Mouse (Mus musculus) lung, embryonic 14.5 days (tissue): ENCODE results near the gene Lingo3. TPM values are rescaled to one million over a fixed set of nuclear protein-coding genes. Genes with fewer than 3 reads are reported as not detected.

Source experiments
- ATAC-seq: fragments of 200-750 bp; cut with Nextera tagmentation; 2 replicates; pipeline ENCODE4 v1.8.0; 2017; ENCODE audit warnings: mild to moderate bottlenecking, moderate TSS enrichment, moderate library complexity; ENCODE audit not compliant: insufficient read depth
- DNase-seq: peaks from one replicate; pipeline ENCODE4 v3.0.0-alpha.2; 2015
- H3K27ac ChIP-seq: fragments of 300-500 bp; sonication (generic); 2 replicates; pipeline ENCODE4 v1.5.1; 2014; ENCODE audit warnings: low read depth, mild to moderate bottlenecking, moderate library complexity
- H3K27me3 ChIP-seq: fragments of 300-500 bp; sonication (generic); 2 replicates; pipeline ENCODE4 v1.6.1; 2014; ENCODE audit warnings: low read length, control low read depth; ENCODE audit not compliant: insufficient read depth
- H3K36me3 ChIP-seq: fragments of 300-500 bp; sonication (generic); 2 replicates; pipeline ENCODE4 v1.6.1; 2014; ENCODE audit warnings: control low read depth; ENCODE audit not compliant: insufficient read depth
- H3K4me1 ChIP-seq: fragments of 300-500 bp; sonication (generic); 2 replicates; pipeline ENCODE4 v1.6.1; 2014; ENCODE audit warnings: antibody characterized with exemption, control low read depth; ENCODE audit not compliant: insufficient read depth
- H3K4me2 ChIP-seq: fragments of 300-500 bp; sonication (generic); 2 replicates; pipeline ENCODE4 v1.6.1; 2014; ENCODE audit warnings: mild to moderate bottlenecking
- H3K4me3 ChIP-seq: fragments of 300-500 bp; sonication (generic); 2 replicates; pipeline ENCODE4 v1.5.1; 2014; ENCODE audit warnings: low read depth, low read length
- H3K9ac ChIP-seq: fragments of 300-500 bp; sonication (generic); 2 replicates; pipeline ENCODE4 v1.6.1; 2014
- H3K9me3 ChIP-seq: fragments of 300-500 bp; sonication (generic); 2 replicates; pipeline ENCODE4 v1.6.1; 2016; ENCODE audit warnings: low read depth, low read length, control low read depth
- CTCF ChIP-seq: IDR thresholded peaks from 2 replicates; pipeline ENCODE4 v1.5.1; 2016; ENCODE audit warnings: antibody characterized with exemption, low read depth
- WGBS: fragments of 180-500 bp; shearing (Covaris S2); extraction: QIAGEN DNeasy Blood & Tissue Kit; methylation state at CpG from one replicate; pipeline ENCODE4 v1.1.7; 2014; 5-methylcytosine and 5-hydroxymethylcytosine counted together
- polyA plus RNA-seq: library from polyadenylated mRNA; unstranded; fragments of >200 nt; fragmentation: Nextera tagmentation; extraction: Ambion mirVana; gene quantifications from 2 replicates; pipeline ENCODE4 v1.2.1, GENCODE M21; 2014

Lingo3 gene
- polyA plus RNA-seq, 1 experiment from 2014 or later: 0.17 TPM

DNA sequence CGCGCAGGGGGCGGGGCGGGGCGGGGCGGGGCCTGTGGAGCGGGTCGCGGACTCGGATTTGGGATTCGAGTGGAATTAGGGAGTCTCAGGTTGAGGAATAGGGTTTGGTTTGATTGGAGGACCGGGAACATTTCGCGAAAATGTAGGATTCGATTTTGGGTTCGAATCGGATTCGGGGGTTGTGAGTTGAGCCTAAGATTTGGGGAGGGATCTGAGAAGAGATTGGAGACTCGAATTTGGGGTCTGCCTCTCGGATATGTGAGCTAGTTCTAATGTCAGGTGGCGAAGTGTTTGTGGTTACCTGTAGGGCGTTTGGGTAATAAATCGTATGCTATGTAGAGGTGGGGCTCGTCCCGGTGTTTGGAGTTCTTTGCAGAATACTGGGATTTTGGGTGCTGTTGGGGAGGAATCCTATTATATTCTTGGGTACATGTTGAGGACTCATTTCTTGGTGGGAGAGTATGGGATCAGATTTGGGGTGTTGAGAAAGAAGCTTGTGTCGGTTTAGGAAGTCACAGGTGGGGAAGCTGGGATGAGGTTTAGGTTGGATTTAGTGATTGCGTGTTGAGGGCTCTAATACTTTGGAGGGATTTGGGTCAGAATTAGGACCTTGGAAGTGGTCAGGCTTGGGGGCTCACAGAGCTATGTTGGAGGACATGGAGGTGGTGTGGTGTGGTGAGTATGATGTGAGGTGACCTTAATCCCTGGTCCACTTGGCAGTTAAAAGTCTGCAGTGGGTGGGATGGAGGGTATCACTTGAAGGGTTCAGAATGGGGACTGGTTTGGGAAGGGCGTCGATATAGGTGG lies 16.6 kb downstream of the Lingo3 start:
- Histone ChIP-seq H3K4me1 (no peaks in the 10 kb centered on the region), H3K36me3 (peaks cover 24% of the 10 kb centered on the region), H3K27me3 (no peaks in the 10 kb centered on the region), H3K4me3 (peak overlapping the region; percentile 65), H3K4me2 (peak overlapping the region; percentile 97), H3K27ac (peak overlapping the region; percentile 89), H3K9me3 (no peaks in the 10 kb centered on the region), H3K9ac (peak overlapping the region; percentile 85)
- WGBS: 6% methylated on average over 29 of the region's 29 CpGs
- no peak for TF ChIP-seq CTCF
- DNase-seq (no peak), ATAC-seq (no peak)

DNA sequence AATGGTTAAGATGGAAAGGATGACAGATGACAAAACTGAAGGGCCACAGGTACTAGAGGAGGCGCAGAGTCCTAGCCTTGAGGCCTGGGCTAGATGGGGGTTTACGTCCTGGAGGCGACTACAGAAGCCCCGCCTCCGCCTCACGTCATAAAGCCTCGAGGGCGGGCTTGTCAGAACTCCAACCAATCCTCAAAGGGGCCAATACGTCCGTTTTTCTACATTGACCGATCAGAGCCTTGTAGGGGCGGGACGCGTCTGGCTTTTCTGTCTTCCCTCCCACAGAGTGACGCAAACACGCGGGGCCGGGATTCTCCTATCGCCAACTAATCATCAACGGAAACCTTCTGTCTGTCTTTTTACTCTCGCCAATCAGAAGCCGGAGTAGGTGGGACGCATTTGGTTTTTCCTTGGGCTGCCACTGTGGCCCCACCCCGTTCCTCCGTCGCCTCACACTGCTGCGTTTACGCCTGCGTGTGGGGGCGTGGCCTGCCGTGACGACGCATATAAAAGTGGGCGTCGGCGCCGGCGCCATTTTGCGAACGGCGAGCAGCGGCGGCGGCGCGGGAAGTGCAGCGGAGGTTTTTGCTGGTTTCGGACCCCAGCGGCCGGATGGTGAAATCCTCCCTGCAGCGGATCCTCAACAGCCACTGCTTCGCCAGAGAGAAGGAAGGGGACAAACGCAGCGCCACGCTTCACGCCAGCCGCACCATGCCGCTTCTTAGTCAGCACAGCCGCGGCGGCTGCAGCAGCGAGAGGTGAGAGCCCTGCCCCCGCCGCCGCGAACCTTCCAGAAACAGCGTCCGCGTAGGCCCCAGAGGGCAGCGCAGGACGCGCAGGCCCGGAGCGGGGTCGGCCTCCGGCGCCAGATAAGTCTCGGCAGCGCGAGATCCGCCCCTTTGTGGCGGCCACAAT lies 17.4 kb downstream of the Lingo3 start, which contains the start of gene Oaz1:
TSS of gene Oaz1 (plus strand) at position 506 of the 912 bp plus-strand sequence.
- Histone ChIP-seq H3K27ac (peak within 1 kb of the TSS; percentile 89), H3K4me3 (peak within 1 kb of the TSS; percentile 65), H3K4me2 (peak within 1 kb of the TSS; percentile 97), H3K9ac (peak within 1 kb of the TSS; percentile 85), H3K27me3 (no peaks in the 10 kb centered on the region), H3K9me3 (no peaks in the 10 kb centered on the region), H3K4me1 (no peaks in the 10 kb centered on the region), H3K36me3 (peaks cover 24% of the 10 kb centered on the region)
- DNase-seq (peak; percentile 100), ATAC-seq (peak; percentile 97)
- no peak for TF ChIP-seq CTCF
- WGBS: under 1% methylated on average over 77 of the region's 82 CpGs

- Histone ChIP-seq H3K36me3 (peaks cover 16% of the 10 kb centered on the region), H3K4me1 (no peaks in the 10 kb centered on the region), H3K4me3 (no peak overlapping the region), H3K27ac (no peak overlapping the region), H3K4me2 (no peak overlapping the region), H3K9me3 (no peaks in the 10 kb centered on the region), H3K9ac (no peak overlapping the region), H3K27me3 (no peaks in the 10 kb centered on the region)
- no peak for TF ChIP-seq CTCF
- ATAC-seq (no peak), DNase-seq (no peak)
- WGBS: 58% methylated on average over 2 of the region's 2 CpGs
These were observed 19.0 kb downstream of the Lingo3 start for GRCm38 (mm10) chr10:80824827-80825226.

GRCm38 (mm10) chr10:80823847-80824643 lies 19.8 kb downstream of the Lingo3 start:
- DNase-seq (no peak), ATAC-seq (no peak)
- WGBS: 61% methylated on average over 8 of the region's 8 CpGs
- H3K9ac ChIP-seq: no peak overlapping the region
- no peak overlapping the region for H3K4me2 ChIP-seq
- no peaks in the 10 kb centered on the region for H3K9me3 ChIP-seq
- no peaks in the 10 kb centered on the region for H3K4me1 ChIP-seq
- TF ChIP-seq CTCF: no peak
- peaks cover 8% of the 10 kb centered on the region; the same call in 1 of the 2 replicates for H3K36me3 ChIP-seq
- H3K27me3 ChIP-seq: no peaks in the 10 kb centered on the region
- H3K4me3 ChIP-seq: no peak overlapping the region
- H3K27ac ChIP-seq: no peak overlapping the region

DNA sequence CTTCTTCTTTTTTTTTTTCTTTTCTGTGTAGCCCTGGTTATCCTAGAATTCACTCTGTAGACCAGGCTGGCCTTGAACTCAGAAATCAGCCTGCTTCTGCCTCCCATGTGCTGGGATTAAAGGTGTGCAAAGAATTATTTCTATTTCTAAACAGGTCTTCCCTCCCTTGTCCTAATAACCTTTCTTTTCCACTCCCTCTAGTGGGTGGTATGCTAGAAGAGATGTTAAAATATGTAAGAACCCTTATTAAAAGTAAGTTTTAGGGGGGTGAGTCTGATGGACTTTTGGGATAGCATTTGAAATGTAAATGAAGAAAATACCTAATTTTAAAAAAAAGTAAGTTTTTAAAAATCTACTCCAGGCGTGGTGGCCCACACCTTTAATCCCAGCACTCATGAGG lies 20.5 kb downstream of the Lingo3 start:
- peaks cover 2% of the 10 kb centered on the region; the same call in 1 of the 2 replicates for H3K36me3 ChIP-seq
- H3K27ac ChIP-seq: no peak overlapping the region
- H3K9ac ChIP-seq: no peak overlapping the region
- H3K4me2 ChIP-seq: no peak overlapping the region
- no peaks in the 10 kb centered on the region for H3K27me3 ChIP-seq
- no peaks in the 10 kb centered on the region for H3K4me1 ChIP-seq
- no peak for TF ChIP-seq CTCF
- H3K9me3 ChIP-seq: no peaks in the 10 kb centered on the region
- WGBS: 75% methylated on average over 1 of the region's 1 CpGs
- DNase-seq (no peak), ATAC-seq (no peak)
- H3K4me3 ChIP-seq: no peak overlapping the region

- WGBS: 86% methylated on average over 5 of the region's 5 CpGs
These were observed 21.3 kb downstream of the Lingo3 start for GRCm38 (mm10) chr10:80822528-80822927.

More at GRCm38 (mm10) chr10:80822528-80822927, 21.3 kb downstream of the Lingo3 start:
- Histone ChIP-seq H3K27ac (no peak overlapping the region), H3K36me3 (no peaks in the 10 kb centered on the region), H3K27me3 (no peaks in the 10 kb centered on the region), H3K4me2 (no peak overlapping the region), H3K9ac (no peak overlapping the region), H3K4me1 (no peaks in the 10 kb centered on the region), H3K9me3 (no peaks in the 10 kb centered on the region), H3K4me3 (no peak overlapping the region)
- no peak for TF ChIP-seq CTCF
- no peak for ATAC-seq
- no peak for DNase-seq
